Mouse (Mus musculus) neural tube, embryonic 13.5 days (tissue): ENCODE data around the gene Rgs14. TPM values are rescaled to one million over a fixed set of nuclear protein-coding genes. Genes with fewer than 3 reads are reported as not detected.

ENCODE experiments used
- ATAC-seq: fragments of 200-750 bp; cut with Nextera tagmentation; 2 replicates; pipeline ENCODE4 v1.8.0; 2017; ENCODE audit warnings: low read depth, mild to moderate bottlenecking, moderate TSS enrichment, moderate library complexity
- H3K27ac ChIP-seq: fragments of 300-500 bp; sonication (generic); replicated peaks from 2 replicates; pipeline ENCODE4 v1.5.1; 2015; ENCODE audit warnings: moderate library complexity, mild to moderate bottlenecking, inconsistent platforms
- H3K27me3 ChIP-seq: fragments of 300-500 bp; sonication (generic); 2 replicates; pipeline ENCODE4 v1.6.1; 2015; ENCODE audit warnings: mild to moderate bottlenecking, inconsistent platforms
- H3K36me3 ChIP-seq: fragments of 300-500 bp; sonication (generic); 2 replicates; pipeline ENCODE4 v1.6.1; 2015; ENCODE audit warnings: mild to moderate bottlenecking, inconsistent platforms
- H3K4me1 ChIP-seq: fragments of 300-500 bp; sonication (generic); replicated peaks from 2 replicates; pipeline ENCODE4 v1.6.1; 2015; ENCODE audit warnings: inconsistent platforms
- H3K4me2 ChIP-seq: fragments of 300-500 bp; sonication (generic); 2 replicates; pipeline ENCODE4 v1.6.1; 2015; ENCODE audit warnings: inconsistent platforms, mild to moderate bottlenecking, moderate library complexity
- H3K4me3 ChIP-seq: fragments of 300-500 bp; sonication (generic); 2 replicates; pipeline ENCODE4 v1.5.1; 2015; ENCODE audit warnings: mild to moderate bottlenecking, inconsistent platforms
- H3K9ac ChIP-seq: fragments of 300-500 bp; sonication (generic); 2 replicates; pipeline ENCODE4 v1.6.1; 2015; ENCODE audit warnings: moderate library complexity, mild to moderate bottlenecking, inconsistent platforms
- H3K9me3 ChIP-seq: fragments of 300-500 bp; sonication (generic); 2 replicates; pipeline ENCODE4 v1.6.1; 2016; ENCODE audit warnings: inconsistent platforms
- WGBS: fragments of 180-500 bp; shearing (Covaris S2); methylation state at CpG from one replicate; pipeline ENCODE4 v1.1.7; 2015; 5-methylcytosine and 5-hydroxymethylcytosine counted together
- polyA plus RNA-seq: library from polyadenylated mRNA; unstranded; fragments of >200 nt; fragmentation: Nextera tagmentation; extraction: Ambion mirVana; gene quantifications from 2 replicates; pipeline ENCODE4 v1.2.1, GENCODE M21; 2015

The Rgs14 gene
- polyA plus RNA-seq, 1 experiment from 2014 or later = 0.13 TPM

DNA sequence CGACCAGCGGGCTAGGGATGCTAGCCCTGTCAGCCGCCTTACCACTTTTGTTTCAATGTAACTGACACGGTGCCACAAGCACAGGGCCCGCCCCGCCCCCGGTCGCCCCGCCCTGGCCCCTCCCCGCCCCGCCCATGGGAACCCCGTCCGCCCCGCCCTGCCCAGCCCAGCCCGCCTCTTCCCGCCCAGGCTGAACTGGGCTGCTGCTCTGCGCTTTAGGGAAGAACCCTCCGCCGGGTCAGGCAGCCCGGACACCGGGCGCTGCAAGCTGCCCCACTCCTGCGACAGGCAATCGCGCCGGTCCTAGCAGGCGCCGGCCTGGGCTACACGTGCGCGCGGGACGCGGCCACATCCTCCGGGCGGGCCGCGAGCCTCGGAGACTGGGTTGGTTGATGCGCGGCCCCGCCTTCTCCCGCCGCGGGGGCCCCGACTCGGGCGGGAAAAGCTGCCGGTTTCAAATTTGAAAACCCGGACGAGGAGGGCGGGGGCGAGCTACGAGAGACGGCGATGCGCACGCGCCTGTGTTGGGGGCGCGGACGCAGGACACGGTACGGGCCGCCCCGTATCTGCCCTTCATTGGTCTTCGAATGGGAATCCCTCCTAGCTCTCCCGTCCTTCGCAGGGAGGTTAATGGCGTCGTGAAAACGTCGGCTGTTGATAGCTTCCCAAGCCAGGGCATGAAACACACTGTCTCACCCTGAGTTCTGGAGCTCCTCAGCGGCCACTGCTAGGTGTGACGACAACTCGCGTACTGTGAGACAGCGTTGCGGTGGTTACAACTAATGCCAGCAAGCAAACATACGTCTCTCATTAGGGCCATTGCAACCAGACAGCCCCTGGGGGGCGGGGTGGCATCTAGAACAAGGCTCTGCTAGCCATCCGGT is 39.6 kb upstream of the Rgs14 start, which contains the start of gene Mxd3:
Mxd3 (minus strand) TSS at position 141 of the 884 bp plus-strand sequence.
- Histone ChIP-seq H3K36me3 (peaks cover 14% of the 10 kb centered on the region), H3K4me3 (peak within 1 kb of the TSS; percentile 65), H3K27ac (peak within 1 kb of the TSS; percentile 79), H3K27me3 (no peaks in the 10 kb centered on the region), H3K4me1 (peaks cover 36% of the 10 kb centered on the region), H3K4me2 (peak within 1 kb of the TSS; percentile 92), H3K9ac (peak within 1 kb of the TSS; percentile 68), H3K9me3 (no peaks in the 10 kb centered on the region)
- under 1% methylated on average over 80 of the region's 82 CpGs for WGBS
- peak; percentile 83 for ATAC-seq

DNA sequence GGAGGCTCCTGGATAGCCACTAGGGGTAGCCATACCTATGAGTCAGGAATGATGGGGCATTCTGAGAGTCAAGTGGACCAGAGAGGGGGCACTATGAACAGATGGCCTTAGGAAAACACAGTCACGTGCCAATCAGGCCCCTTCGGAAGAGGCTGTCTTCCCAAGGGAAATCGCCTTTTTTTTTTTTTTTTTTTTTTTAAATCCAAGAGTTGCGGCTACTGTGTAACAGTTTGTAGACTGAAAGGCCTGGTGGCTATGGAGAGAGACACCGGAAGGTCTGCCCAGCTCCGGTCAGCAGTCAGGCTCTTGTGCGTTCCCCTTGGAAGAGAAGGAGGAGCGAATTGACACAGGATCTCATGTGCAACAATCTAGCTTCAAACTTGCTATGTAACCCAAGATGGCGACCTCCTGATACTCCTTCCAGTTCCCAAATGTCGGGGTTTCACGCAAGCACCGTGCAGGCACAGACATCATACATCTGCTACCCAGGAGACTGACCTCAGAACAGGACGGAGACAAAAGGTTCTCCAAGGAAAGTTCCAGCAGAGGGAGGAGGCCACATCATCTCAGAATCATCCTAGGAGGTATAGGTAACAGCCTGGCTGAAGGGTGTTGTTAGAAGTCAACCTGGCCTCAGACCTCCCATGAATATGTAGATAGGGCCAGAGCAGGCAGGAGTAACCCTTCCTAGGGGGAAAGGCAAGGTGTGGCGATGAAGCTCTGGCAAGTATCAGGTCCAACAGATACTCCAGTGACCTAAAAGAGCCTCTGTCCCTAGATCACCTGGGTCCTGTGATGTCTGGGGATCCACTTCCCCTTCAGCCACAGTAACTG is 38.7 kb upstream of the Rgs14 start:
- Histone ChIP-seq H3K4me1 (peaks cover 36% of the 10 kb centered on the region), H3K4me2 (peak overlapping the region; percentile 92), H3K27me3 (no peaks in the 10 kb centered on the region), H3K4me3 (peak overlapping the region; percentile 65), H3K9ac (peak overlapping the region; percentile 68), H3K9me3 (no peaks in the 10 kb centered on the region), H3K36me3 (peaks cover 5% of the 10 kb centered on the region), H3K27ac (peak overlapping the region; percentile 79)
- no peak for ATAC-seq
- 48% methylated on average over 14 of the region's 14 CpGs for WGBS

DNA sequence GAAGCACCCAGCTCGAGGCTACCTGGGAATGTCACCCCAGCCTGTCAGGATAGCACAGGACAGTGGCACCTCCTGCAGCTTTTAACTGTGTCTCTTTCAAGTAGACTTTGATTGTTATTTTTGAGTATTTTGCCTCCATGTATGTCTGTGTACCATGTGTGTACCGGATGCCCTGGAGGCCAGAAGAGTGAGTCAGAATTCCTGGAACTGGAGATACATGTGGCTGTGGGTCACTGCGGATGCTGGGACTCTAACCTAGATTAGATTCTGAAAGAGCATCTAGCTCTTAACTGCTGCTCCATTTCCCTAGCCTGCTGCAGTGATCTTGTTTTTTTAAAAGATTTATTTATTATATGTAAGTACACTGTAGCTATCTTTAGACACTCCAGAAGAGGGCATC is 37.2 kb upstream of the Rgs14 start:
- no peak for ATAC-seq
- Histone ChIP-seq H3K4me3 (no peak overlapping the region), H3K36me3 (no peaks in the 10 kb centered on the region), H3K9ac (no peak overlapping the region), H3K27me3 (no peaks in the 10 kb centered on the region), H3K27ac (no peak overlapping the region), H3K4me2 (no peak overlapping the region), H3K4me1 (peaks cover 32% of the 10 kb centered on the region), H3K9me3 (no peaks in the 10 kb centered on the region)
- 85% methylated on average over 3 of the region's 3 CpGs for WGBS

DNA sequence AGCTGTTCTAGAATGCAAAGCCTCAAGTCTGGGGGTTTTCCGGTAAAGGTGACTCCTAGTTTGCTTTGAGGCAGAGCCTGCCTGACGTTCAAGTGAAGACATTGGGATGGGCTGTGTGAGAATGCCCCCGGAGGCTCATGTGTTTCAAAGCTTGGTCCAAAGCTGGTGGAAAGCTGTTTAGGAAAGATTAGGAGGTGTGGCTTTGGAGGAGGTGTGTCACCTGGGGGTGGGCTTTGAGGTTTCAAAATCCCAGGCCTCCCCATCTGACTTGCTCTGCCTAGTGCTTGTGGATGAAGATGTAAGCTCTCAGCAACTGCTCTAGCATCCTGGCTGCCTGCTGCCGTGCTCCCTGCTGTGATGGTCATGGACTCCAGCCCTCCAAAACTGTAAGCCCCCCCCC is 33.8 kb upstream of the Rgs14 start:
- Histone ChIP-seq H3K9me3 (no peaks in the 10 kb centered on the region), H3K4me3 (no peak overlapping the region), H3K4me1 (peaks cover 4% of the 10 kb centered on the region), H3K9ac (no peak overlapping the region), H3K4me2 (no peak overlapping the region), H3K27me3 (no peaks in the 10 kb centered on the region), H3K27ac (no peak overlapping the region), H3K36me3 (no peaks in the 10 kb centered on the region)
- ATAC-seq = no peak
- WGBS = 85% methylated on average over 4 of the region's 4 CpGs

DNA sequence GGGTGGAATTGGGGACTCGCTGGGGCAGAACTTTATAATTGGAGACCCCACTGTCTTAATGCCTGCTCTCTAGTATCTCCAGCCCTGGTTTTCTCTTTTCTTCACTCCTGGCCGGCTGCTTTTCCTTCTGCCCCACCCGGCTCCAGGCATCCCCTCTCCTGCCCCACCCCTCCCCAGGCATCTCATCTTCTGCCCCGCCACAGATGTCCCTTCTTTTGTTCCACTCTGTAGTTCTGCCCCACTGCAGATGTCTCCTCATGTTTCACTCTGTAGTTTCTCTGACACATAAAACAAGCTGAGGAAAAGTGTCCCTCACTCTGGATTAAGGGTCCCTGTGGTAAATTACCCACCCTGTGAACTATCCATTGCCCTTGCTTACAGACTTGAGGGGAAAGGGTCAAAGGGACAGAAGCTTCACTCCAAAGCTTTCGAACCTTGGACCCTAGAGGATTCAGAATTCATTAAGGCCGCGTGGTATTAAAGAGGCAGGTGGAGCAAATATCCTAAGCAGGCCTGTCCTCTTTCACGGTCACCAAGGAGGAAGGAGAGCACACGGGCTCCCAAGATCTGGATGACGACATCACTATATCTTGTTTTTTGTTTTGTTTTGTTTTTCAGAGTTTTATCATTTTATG is 32.1 kb upstream of the Rgs14 start:
- Histone ChIP-seq H3K9me3 (no peaks in the 10 kb centered on the region), H3K27me3 (no peaks in the 10 kb centered on the region), H3K9ac (no peak overlapping the region), H3K27ac (no peak overlapping the region), H3K36me3 (no peaks in the 10 kb centered on the region), H3K4me2 (no peak overlapping the region), H3K4me3 (no peak overlapping the region), H3K4me1 (no peaks in the 10 kb centered on the region)
- no peak for ATAC-seq
- WGBS = 70% methylated on average over 10 of the region's 10 CpGs

DNA sequence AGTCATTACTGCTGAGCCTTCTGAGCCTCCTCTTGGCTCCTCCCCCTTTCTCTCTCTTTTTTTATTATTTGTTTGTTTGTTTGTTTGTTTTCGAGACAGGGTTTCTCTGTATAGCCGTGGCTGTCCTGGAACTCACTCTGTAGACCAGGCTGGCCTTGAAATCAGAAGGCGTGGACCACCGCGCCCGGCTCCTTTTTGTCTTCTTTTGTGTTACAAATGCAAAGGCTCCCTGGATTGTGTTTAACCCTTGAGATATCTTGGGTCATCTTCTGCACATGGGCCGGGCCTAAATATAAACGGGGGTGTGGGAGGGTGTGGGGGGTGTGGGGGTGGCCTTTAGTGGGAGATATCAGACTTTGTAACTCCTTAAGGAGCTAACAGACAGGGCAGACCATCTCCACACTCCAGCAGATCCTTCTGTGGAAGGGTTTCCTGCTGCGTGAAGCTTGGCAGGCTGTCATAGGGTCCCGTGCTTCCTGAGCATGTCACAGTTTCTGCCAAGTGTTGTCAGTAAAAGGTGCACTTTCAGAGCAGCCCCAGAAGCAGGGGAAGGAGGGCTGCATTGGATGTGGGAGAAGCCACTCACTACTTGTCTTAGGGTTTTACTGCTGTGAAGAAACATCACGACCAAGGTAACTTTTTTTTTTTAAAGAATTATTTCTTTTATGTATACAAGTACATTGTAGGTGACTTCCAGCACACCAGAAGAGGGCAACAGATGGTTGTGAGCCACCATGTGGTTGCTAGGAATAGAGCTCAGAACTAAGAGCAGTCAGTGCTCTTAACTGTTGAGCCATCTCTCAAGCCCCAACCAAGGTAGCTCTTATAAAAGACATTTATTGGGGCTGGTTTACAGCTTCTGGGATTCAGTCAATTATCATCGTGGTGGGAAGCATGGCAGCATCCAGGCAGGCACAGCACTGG is 31.1 kb upstream of the Rgs14 start:
- H3K4me3 ChIP-seq = no peak overlapping the region
- H3K36me3 ChIP-seq = no peaks in the 10 kb centered on the region
- no peaks in the 10 kb centered on the region for H3K27me3 ChIP-seq
- H3K9ac ChIP-seq = no peak overlapping the region
- H3K4me2 ChIP-seq = no peak overlapping the region
- H3K9me3 ChIP-seq = no peaks in the 10 kb centered on the region
- no peak for ATAC-seq
- WGBS = 58% methylated on average over 12 of the region's 12 CpGs
- no peaks in the 10 kb centered on the region for H3K4me1 ChIP-seq
- H3K27ac ChIP-seq = no peak overlapping the region

DNA sequence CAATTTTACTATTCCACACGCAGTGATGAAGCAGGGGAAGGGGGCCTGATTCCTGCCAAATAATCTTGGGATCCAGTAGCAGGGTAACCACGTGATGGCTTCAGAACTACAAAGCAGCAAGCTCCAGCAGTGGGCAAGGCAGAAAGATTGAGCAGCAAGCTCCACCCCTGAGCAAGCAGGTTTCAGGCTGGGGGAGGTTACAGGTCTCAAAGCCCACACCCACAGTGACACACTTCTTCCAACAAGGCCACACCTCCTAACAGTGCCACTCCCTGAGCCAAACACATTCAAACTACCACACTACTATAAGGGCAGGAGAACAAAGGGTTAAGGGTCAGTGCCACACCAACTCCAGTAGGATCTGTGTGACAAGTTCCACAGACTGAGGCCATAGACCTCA is 30.3 kb upstream of the Rgs14 start:
- ATAC-seq = no peak
- H3K27me3 ChIP-seq = no peaks in the 10 kb centered on the region
- no peaks in the 10 kb centered on the region for H3K9me3 ChIP-seq
- no peak overlapping the region for H3K9ac ChIP-seq
- peaks cover 9% of the 10 kb centered on the region for H3K36me3 ChIP-seq
- WGBS = 35% methylated on average over 2 of the region's 2 CpGs
- no peak overlapping the region for H3K27ac ChIP-seq
- no peak overlapping the region for H3K4me3 ChIP-seq
- no peak overlapping the region for H3K4me2 ChIP-seq
- H3K4me1 ChIP-seq = no peaks in the 10 kb centered on the region

DNA sequence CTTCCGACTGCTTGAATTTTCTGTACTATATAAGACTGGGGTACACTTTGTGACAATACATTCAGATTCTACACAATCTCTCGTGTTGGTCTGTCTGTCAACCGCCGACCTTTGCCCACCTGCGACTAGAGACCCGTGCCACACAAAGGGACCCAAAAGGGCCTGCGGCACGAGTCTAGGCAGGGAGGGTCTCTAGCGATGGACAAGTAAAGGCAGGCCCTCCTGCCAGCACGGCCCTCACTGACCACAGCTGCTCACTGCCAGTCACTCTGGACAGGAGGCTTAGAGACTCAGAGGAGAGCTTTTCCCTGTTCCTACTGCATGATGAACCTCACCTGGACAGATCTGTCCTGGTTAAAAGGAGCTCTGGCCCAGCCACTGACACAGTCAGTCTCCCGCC is 27.1 kb upstream of the Rgs14 start:
- ATAC-seq = no peak
- H3K9ac ChIP-seq = no peak overlapping the region
- no peaks in the 10 kb centered on the region for H3K9me3 ChIP-seq
- no peak overlapping the region for H3K27ac ChIP-seq
- WGBS = 51% methylated on average over 11 of the region's 11 CpGs
- H3K4me1 ChIP-seq = no peaks in the 10 kb centered on the region
- no peak overlapping the region for H3K4me2 ChIP-seq
- no peaks in the 10 kb centered on the region for H3K27me3 ChIP-seq
- H3K4me3 ChIP-seq = no peak overlapping the region
- peaks cover 41% of the 10 kb centered on the region for H3K36me3 ChIP-seq

DNA sequence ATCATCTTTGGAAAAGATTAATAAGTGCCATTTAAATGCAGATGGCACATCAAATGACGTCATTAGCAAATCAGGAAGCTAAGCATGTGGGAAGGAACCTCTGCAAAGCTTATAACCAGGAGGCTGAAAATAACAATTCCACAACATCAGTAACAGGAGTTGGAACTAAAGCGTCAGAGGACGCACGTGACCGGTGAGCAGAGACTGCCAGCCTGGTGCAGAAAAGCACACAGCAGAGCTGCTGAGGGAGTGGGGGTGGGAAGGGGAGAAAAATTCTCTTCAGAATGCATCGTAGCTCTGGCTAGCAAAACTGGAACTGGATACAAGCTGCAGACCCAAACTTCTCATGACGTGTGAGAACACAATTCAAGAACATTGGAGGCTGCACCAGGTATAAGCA is 25.2 kb upstream of the Rgs14 start:
- Histone ChIP-seq H3K27me3 (no peaks in the 10 kb centered on the region), H3K4me1 (no peaks in the 10 kb centered on the region), H3K9me3 (no peaks in the 10 kb centered on the region), H3K4me3 (no peak overlapping the region), H3K27ac (no peak overlapping the region), H3K9ac (no peak overlapping the region), H3K36me3 (peaks cover 58% of the 10 kb centered on the region), H3K4me2 (no peak overlapping the region)
- ATAC-seq = no peak
- WGBS = 91% methylated on average over 7 of the region's 7 CpGs

DNA sequence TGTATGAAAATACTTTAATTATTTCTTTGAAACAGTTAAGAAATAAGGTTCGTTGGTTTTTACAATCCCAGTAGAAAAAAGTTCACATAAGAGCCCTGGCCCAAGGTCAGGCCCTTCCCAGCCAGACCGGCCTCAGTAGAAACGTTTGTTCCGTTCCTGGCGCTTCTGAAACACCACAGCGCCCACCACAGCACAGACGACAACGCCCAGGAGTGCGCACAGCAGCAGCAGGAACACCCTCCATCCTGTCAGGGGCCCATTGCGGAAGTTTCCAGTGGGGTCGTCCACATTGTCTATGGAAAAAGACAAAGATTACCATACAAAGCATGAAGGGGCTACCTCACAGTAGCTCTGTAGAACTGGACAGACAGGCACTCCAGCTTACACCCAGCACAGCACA is 22.8 kb upstream of the Rgs14 start:
- 90% methylated on average over 11 of the region's 11 CpGs for WGBS
- no peak for ATAC-seq
- peaks cover 81% of the 10 kb centered on the region for H3K36me3 ChIP-seq

DNA sequence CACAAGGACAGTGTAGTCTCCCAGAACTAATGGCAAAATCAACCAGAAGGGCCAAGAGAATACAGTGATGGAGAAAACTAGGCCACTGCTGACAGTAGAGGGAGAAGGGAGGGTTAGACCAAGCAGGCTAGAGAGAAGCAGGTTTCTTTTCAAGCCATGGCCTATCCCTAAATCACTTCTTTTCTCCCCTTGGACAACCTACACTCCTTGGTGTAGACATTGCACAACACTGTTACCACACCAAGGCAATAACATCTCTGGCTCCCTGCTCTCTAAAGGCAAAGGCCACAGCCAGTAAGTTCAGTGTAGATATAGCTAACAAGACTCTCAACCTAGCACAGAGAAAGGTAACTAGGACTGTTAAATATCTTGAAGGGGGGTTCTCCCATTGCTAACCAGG is 8.4 kb upstream of the Rgs14 start:
- H3K27me3 ChIP-seq = peaks cover 5% of the 10 kb centered on the region; the same call in 1 of the 2 replicates
- ATAC-seq = no peak
- H3K4me2 ChIP-seq = peak overlapping the region; percentile 96
- H3K4me1 ChIP-seq = peaks cover 36% of the 10 kb centered on the region
- peaks cover 41% of the 10 kb centered on the region for H3K36me3 ChIP-seq
- peak overlapping the region; percentile 14 for H3K9ac ChIP-seq
- no peak overlapping the region for H3K27ac ChIP-seq
- peak overlapping the region; percentile 95 for H3K4me3 ChIP-seq
- H3K9me3 ChIP-seq = no peaks in the 10 kb centered on the region

More for the DNA sequence above, 22.8 kb upstream of the Rgs14 start:
- Histone ChIP-seq H3K27ac (no peak overlapping the region), H3K9ac (no peak overlapping the region), H3K27me3 (no peaks in the 10 kb centered on the region), H3K4me1 (no peaks in the 10 kb centered on the region), H3K9me3 (no peaks in the 10 kb centered on the region), H3K4me2 (no peak overlapping the region), H3K4me3 (no peak overlapping the region)
